Mouse (Mus musculus) heart, adult 11 months (tissue): ENCODE measurements around the gene Bmpr2.

ENCODE experiments used
- DNase-seq: peaks from one replicate; pipeline ENCODE4 v3.0.0; 2022

Bmpr2 gene

DNA sequence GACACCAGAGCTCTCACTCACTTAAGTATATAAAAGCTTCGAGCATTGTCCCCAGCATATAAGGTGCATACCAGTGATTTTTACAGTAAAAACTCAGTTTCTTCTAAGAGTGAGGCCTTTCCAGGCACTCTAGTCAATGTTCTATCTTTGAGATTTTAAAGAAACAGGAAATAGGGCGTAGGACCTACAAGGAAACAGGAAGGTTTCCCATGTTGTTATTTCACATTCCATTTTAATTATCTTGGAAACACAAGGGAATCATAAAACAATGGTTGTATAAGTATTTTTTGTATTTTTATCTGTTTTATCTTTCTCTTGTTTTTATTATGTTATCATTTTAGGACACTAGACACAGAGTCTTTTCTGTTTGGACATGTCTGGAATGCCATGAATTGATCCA, 34.7 kb downstream of the Bmpr2 start:
- DNase-seq: no peak

GRCm38 (mm10) chr1:59804363-59804762, 41.2 kb downstream of the Bmpr2 start:
- DNase-seq: no peak

- DNase-seq: no peak
Measured at GRCm38 (mm10) chr1:59809921-59810320, 46.7 kb downstream of the Bmpr2 start.

DNA sequence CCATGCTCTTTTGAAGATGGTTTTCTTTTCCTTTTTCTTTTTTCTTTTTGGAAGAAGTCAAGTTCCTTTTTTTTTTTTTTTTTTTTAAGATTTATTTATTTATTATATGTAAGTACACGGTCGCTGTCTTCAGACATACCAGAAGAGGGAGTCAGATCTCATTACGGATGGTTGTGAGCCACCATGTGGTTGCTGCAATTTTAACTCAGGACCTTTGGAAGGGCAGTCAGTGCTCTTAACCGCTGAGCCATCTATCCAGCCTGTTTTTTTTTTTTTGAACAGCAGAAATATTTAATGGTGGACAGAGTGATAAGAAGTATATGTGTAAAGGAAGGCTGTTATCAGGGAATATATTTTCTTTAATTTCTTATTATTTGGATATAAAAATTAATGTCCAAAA, 49.6 kb downstream of the Bmpr2 start:
- DNase-seq: no peak

DNA sequence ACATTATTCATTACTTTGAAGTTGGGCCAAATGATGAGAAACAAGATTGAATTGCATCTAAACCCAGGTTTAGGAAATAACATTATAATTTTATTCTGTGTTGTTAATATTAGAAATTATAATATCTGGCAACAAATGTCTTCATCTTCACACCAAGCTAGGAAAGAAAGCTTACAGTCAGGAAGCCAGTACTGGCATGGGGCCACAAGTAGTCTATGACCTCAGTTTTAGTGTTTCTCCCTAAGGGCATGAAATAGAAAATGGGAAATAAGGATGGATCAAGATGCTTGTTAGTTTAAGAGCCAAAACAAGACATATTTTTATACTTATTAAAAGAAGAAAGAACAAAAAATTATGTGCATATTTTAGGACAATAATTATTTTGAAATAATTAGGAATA, 62.2 kb downstream of the Bmpr2 start:
- DNase-seq: no peak

DNA sequence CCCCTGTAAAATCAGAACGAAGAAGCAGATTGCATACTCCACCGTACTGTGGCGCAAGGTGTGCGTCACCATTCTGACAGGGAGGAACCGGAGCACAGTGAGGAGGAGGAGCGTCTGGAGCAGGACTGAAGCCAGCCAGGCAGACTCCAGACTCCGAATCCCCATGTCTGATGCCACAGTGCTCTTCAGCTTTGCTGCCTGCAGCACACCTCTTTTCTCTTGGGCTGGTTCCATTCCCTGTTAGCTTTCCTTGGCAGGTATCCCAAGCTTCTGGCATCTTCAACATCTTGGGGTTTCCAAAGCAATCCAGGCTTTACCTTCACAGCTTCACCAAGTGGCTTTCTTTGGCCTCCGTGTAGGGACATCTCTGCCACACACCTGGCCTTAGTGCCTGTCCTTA, 63.4 kb downstream of the Bmpr2 start:
- no peak for DNase-seq

GRCm38 (mm10) chr1:59829410-59829809, 66.2 kb downstream of the Bmpr2 start:
- DNase-seq: no peak

- DNase-seq: no peak
Measured at GRCm38 (mm10) chr1:59830194-59830593, 67.0 kb downstream of the Bmpr2 start.

GRCm38 (mm10) chr1:59833723-59834122, 70.5 kb downstream of the Bmpr2 start:
- DNase-seq: peak; percentile 91

GRCm38 (mm10) chr1:59848327-59848726, 85.1 kb downstream of the Bmpr2 start:
- no peak for DNase-seq

- DNase-seq: no peak
Measured at GRCm38 (mm10) chr1:59859046-59859445, 95.8 kb downstream of the Bmpr2 start.

DNA sequence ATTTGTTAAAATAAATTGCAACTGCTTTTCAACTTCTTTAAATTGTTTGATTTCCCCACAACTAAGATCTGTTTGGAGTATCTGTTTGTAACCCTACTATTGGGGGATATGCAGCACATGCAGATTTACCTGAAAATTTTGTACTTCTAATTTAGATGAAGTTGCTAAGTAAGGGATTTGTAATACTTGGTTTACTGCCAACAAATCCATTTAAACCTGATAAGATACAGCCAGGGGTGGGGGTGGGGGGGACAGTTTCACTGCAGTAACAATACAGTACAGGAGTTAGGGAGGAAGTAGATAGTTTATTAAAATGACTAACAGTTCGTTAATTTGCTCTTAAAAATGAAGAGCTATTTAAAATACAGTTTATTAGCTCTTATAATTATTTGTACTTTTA, 98.9 kb downstream of the Bmpr2 start:
- DNase-seq: no peak

GRCm38 (mm10) chr1:59868041-59868440, 104.8 kb downstream of the Bmpr2 start:
- peak; percentile 72 for DNase-seq

DNA sequence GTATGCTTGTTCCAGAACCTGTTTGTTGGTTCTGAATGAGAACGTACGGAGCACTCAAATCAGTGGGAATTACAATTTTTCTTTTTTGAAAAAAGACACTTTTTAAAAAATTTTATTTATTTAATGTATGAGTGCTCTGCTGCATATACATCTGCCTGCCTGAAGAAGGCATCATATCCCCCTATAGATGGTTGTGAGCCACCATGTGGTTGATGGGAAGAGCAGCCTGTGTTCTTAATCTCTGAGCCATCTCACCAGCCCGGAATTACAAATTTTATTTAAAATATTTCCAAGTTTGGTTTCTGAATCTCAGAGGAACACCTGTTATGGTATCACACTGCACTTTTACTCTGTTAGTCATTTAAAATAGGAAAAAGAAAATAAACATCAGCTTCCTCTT, 110.8 kb downstream of the Bmpr2 start:
- DNase-seq: no peak

DNA sequence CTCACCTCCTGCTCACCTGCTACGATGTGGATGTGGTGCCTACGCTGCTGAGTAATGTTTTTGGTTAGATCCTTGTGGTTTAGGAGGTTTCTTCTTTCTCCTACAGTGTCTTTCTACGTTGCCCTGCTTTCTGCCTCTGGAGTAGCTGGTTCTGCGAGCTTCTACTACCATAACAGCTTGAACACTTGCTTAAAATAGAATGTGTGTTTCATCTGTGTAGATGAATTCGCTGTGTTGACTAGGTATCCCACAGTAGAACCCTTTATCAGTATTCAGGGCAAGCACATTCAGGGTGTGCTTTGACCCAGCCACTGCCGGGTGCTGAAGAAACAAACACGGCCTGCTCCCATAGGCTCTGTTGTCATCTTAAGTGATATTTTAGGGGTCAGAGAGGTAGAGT, 114.9 kb downstream of the Bmpr2 start:
- DNase-seq: peak; percentile 63

GRCm38 (mm10) chr1:59883349-59884134, 120.3 kb downstream of the Bmpr2 start:
- peak; percentile 92 for DNase-seq

GRCm38 (mm10) chr1:59886899-59887298, 123.7 kb downstream of the Bmpr2 start:
- peak; percentile 85 for DNase-seq

GRCm38 (mm10) chr1:59888018-59888417, 124.8 kb downstream of the Bmpr2 start:
- peak; percentile 95 for DNase-seq

GRCm38 (mm10) chr1:59891185-59891584, 128.0 kb downstream of the Bmpr2 start:
- DNase-seq: peak; percentile 56

GRCm38 (mm10) chr1:59892777-59893176, 129.6 kb downstream of the Bmpr2 start:
- peak; percentile 51 for DNase-seq

GRCm38 (mm10) chr1:59894025-59894424, 130.8 kb downstream of the Bmpr2 start:
- peak; percentile 82 for DNase-seq

DNA sequence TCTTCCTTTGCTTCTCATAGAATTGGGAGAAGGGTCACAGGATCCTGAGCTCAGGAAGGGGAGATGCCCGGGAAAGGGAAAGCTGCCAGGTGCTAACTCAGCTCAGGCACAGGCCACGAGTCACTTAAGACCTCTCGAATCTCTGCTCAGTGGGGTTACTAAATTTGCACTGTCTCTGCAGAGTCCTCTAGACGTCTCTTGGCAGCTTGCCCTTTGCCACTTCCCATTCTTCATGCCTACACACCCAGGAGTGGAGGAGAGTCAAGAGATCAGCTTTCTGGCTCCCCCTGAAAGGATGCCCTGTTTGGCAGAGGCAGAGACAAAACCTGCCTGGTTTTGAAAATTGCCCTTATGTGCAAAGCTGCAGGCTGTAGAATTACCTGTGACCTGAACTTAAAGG, 132.3 kb downstream of the Bmpr2 start:
- DNase-seq: peak; percentile 98

GRCm38 (mm10) chr1:59897147-59897798, 134.1 kb downstream of the Bmpr2 start:
- DNase-seq: peak; percentile 80

DNA sequence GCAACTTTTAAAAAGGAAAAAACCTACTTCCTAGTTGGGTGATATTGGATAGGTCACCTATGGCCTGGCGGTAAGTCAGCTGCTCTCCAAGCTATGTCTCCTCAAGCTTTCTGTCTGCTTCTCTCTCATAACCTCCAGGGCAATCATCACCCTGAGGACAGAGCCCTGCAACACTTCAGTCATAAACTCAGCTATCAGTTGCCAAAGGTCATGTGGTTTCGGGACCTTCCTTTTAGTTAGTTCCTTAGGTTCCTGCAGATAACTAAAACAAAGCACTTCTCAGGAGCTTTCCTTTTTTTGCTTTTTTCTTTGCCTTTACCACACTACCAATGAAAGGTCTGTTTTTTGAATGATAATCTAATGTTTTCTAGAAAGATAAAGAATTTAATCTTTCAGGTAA, 136.5 kb downstream of the Bmpr2 start:
- peak; percentile 66 for DNase-seq
